Mouse (Mus musculus) midbrain, embryonic 14.5 days (tissue): ENCODE measurements around the gene Dcaf5. TPM values are rescaled to one million over a fixed set of nuclear protein-coding genes. Genes with fewer than 3 reads are reported as not detected.

Experiments used
- ATAC-seq: fragments of 200-750 bp; cut with Nextera tagmentation; 2 replicates; pipeline ENCODE4 v1.8.0; 2017; ENCODE audit warnings: moderate number of reproducible peaks, moderate library complexity; ENCODE audit not compliant: low FRiP score, low TSS enrichment
- DNase-seq: peaks from one replicate; pipeline ENCODE4 v3.0.0-alpha.2; 2015
- H3K27ac ChIP-seq: fragments of 300-500 bp; sonication (generic); replicated peaks from 2 replicates; pipeline ENCODE4 v1.5.1; 2014; ENCODE audit warnings: mild to moderate bottlenecking, low read depth, low read length, moderate library complexity
- H3K27me3 ChIP-seq: fragments of 300-500 bp; sonication (generic); 2 replicates; pipeline ENCODE4 v1.6.1; 2014; ENCODE audit warnings: low read length, control low read depth, mixed read lengths; ENCODE audit not compliant: control insufficient read depth, insufficient read depth
- H3K36me3 ChIP-seq: fragments of 300-500 bp; sonication (generic); 2 replicates; pipeline ENCODE4 v1.6.1; 2014; ENCODE audit warnings: low read length, control low read depth; ENCODE audit not compliant: control insufficient read depth, insufficient read depth
- H3K4me1 ChIP-seq: fragments of 300-500 bp; sonication (generic); 2 replicates; pipeline ENCODE4 v1.6.1; 2014; ENCODE audit warnings: mild to moderate bottlenecking, antibody characterized with exemption, low read length, control low read depth; ENCODE audit not compliant: control insufficient read depth, insufficient read depth
- H3K4me2 ChIP-seq: fragments of 300-500 bp; sonication (generic); 2 replicates; pipeline ENCODE4 v1.6.1; 2014; ENCODE audit warnings: mild to moderate bottlenecking, low read length, moderate library complexity
- H3K4me3 ChIP-seq: fragments of 300-500 bp; sonication (generic); replicated peaks from 2 replicates; pipeline ENCODE4 v1.5.1; 2014; ENCODE audit warnings: low read depth, low read length
- H3K9ac ChIP-seq: fragments of 300-500 bp; sonication (generic); replicated peaks from 2 replicates; pipeline ENCODE4 v1.6.1; 2014; ENCODE audit warnings: mild to moderate bottlenecking, low read length, moderate library complexity
- H3K9me3 ChIP-seq: fragments of 300-500 bp; sonication (generic); 2 replicates; pipeline ENCODE4 v1.6.1; 2016; ENCODE audit warnings: low read length, control low read depth, mixed read lengths; ENCODE audit not compliant: control insufficient read depth
- WGBS: fragments of 180-500 bp; shearing (Covaris S2); extraction: QIAGEN DNeasy Blood & Tissue Kit; methylation state at CpG from one replicate; pipeline ENCODE4 v1.1.7; 2014; 5-methylcytosine and 5-hydroxymethylcytosine counted together
- polyA plus RNA-seq: library from polyadenylated mRNA; unstranded; fragments of >200 nt; fragmentation: Nextera tagmentation; extraction: Ambion mirVana; gene quantifications from 2 replicates; pipeline ENCODE4 v1.2.1, GENCODE M21; 2014

The Dcaf5 gene
- polyA plus RNA-seq, 1 experiment from 2014 or later = 29.9 TPM

DNA sequence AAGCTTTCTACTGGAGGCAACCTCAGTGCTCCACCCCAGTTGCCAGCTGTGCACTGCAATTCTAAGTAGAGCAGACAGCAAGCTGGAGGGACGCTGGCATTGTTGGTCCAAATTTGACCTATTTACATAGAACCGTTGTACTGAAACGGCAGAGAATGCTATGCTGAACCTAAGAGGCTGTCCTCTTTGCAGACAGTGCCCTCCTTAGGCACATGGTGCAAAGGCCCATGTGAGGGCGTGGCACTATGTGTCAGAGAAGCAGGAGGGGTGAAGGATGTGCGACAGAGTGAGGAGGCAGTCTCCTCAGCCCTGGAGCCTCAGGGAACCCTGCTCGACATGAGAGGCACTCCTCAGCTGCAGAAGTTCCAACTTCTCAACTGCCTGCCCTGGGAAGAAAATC is 40.0 kb downstream of the Dcaf5 start:
- Histone ChIP-seq H3K9ac (no peak overlapping the region), H3K4me1 (no peaks in the 10 kb centered on the region), H3K27ac (no peak overlapping the region), H3K4me3 (no peak overlapping the region), H3K27me3 (no peaks in the 10 kb centered on the region), H3K4me2 (no peak overlapping the region), H3K9me3 (no peaks in the 10 kb centered on the region), H3K36me3 (peaks cover 55% of the 10 kb centered on the region)
- no peak for DNase-seq
- WGBS = 74% methylated on average over 6 of the region's 6 CpGs
- no peak for ATAC-seq

GRCm38 (mm10) chr12:80395270-80395669 is 41.1 kb downstream of the Dcaf5 start:
- 92% methylated on average over 4 of the region's 4 CpGs for whole genome bisulfite sequencing
- peaks cover 61% of the 10 kb centered on the region for H3K36me3 ChIP-seq

DNA sequence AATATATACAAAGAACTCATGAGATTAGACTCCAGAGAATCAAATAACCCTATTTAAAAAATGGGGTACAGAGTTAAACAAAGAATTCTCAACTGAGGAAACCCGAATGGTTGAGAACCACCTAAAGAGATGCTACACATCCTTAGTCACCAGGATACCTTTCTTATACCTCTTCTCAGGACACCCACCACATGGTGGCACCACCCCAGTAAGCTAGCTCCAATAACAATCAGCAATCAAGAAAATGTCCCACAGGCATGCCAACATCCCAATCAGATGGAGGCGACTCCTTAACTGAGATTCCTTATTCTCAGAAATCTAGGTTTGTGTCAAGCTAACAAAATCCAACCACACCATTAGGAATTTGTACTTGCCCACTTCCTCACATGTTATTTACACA is 42.4 kb downstream of the Dcaf5 start:
- no peak overlapping the region for H3K4me3 ChIP-seq
- no peaks in the 10 kb centered on the region for H3K4me1 ChIP-seq
- H3K36me3 ChIP-seq = peaks cover 68% of the 10 kb centered on the region
- no peak overlapping the region for H3K4me2 ChIP-seq
- no peak overlapping the region for H3K9ac ChIP-seq
- DNase-seq = no peak
- H3K27me3 ChIP-seq = no peaks in the 10 kb centered on the region
- H3K27ac ChIP-seq = no peak overlapping the region
- 98% methylated on average over 2 of the region's 2 CpGs for WGBS
- no peak for ATAC-seq
- no peaks in the 10 kb centered on the region for H3K9me3 ChIP-seq

More at GRCm38 (mm10) chr12:80395270-80395669, 41.1 kb downstream of the Dcaf5 start:
- no peaks in the 10 kb centered on the region for H3K9me3 ChIP-seq
- H3K4me1 ChIP-seq = no peaks in the 10 kb centered on the region
- H3K4me3 ChIP-seq = no peak overlapping the region
- no peak overlapping the region for H3K27ac ChIP-seq
- no peak for DNase-seq
- ATAC-seq = no peak
- H3K9ac ChIP-seq = no peak overlapping the region
- H3K4me2 ChIP-seq = no peak overlapping the region
- H3K27me3 ChIP-seq = no peaks in the 10 kb centered on the region

DNA sequence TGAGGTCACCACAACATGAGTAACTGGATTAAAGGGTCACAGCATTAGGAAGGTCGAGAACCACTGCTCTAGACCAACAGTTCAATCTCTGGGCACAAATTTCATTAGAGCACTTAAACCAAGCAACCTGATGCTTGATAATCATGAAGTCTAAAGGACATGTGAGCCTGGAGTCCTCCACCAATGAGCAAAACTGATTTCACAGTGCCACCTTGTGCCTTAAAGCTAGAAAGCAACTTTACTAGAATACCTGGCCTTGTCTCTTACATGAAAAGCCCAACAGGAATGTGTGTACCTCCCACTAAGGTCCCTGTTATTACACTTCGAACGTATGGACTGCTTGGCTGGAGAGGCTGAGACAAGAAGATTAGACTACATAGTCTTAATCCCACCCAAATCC is 47.0 kb downstream of the Dcaf5 start:
- peak; percentile 69 for DNase-seq

DNA sequence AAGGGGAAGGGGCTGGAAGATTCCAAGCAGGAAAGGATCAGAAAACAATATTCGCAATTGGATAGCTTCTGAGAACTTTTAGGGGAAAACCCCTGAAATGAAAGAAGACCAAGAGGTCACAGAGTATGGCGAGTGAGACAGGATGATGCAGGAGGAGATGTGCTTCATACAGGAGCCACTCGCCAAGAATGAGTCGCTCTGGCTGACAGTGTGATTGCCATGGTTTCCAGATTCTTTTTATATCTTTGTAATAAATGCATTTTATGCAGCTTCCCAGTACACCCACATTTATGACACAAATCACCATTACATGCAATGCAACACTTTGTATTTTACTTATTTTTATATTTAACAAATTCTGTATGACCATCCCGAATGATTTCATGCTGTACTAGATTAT is 49.1 kb downstream of the Dcaf5 start:
- Histone ChIP-seq H3K4me2 (no peak overlapping the region), H3K4me3 (no peak overlapping the region), H3K36me3 (peaks cover 29% of the 10 kb centered on the region), H3K4me1 (no peaks in the 10 kb centered on the region), H3K9me3 (no peaks in the 10 kb centered on the region), H3K27me3 (no peaks in the 10 kb centered on the region), H3K9ac (no peak overlapping the region), H3K27ac (no peak overlapping the region)
- no peak for DNase-seq
- 94% methylated on average over 5 of the region's 5 CpGs for WGBS
- no peak for ATAC-seq

More for the DNA sequence above, 47.0 kb downstream of the Dcaf5 start:
- no peaks in the 10 kb centered on the region for H3K27me3 ChIP-seq
- peaks cover 34% of the 10 kb centered on the region for H3K36me3 ChIP-seq
- 70% methylated on average over 3 of the region's 3 CpGs for WGBS
- H3K4me1 ChIP-seq = no peaks in the 10 kb centered on the region
- H3K9ac ChIP-seq = no peak overlapping the region
- H3K27ac ChIP-seq = no peak overlapping the region
- H3K4me3 ChIP-seq = no peak overlapping the region
- H3K4me2 ChIP-seq = no peak overlapping the region
- no peak for ATAC-seq
- no peaks in the 10 kb centered on the region for H3K9me3 ChIP-seq

- H3K4me1 ChIP-seq = no peaks in the 10 kb centered on the region
- 86% methylated on average over 1 of the region's 1 CpGs for WGBS
- H3K9ac ChIP-seq = no peak overlapping the region
- H3K27me3 ChIP-seq = no peaks in the 10 kb centered on the region
- H3K4me3 ChIP-seq = no peak overlapping the region
- no peak overlapping the region for H3K27ac ChIP-seq
- ATAC-seq (no peak), DNase-seq (no peak)
- no peak overlapping the region for H3K4me2 ChIP-seq
- no peaks in the 10 kb centered on the region for H3K9me3 ChIP-seq
- H3K36me3 ChIP-seq = peaks cover 15% of the 10 kb centered on the region
Measured at GRCm38 (mm10) chr12:80385361-80385760, 51.0 kb downstream of the Dcaf5 start.

GRCm38 (mm10) chr12:80383478-80383877 is 52.9 kb downstream of the Dcaf5 start:
- Histone ChIP-seq H3K9ac (no peak overlapping the region), H3K27ac (no peak overlapping the region), H3K4me1 (no peaks in the 10 kb centered on the region), H3K4me2 (no peak overlapping the region), H3K27me3 (no peaks in the 10 kb centered on the region), H3K36me3 (peaks cover 9% of the 10 kb centered on the region), H3K4me3 (no peak overlapping the region), H3K9me3 (no peaks in the 10 kb centered on the region)
- WGBS = 89% methylated on average over 8 of the region's 8 CpGs
- ATAC-seq (no peak), DNase-seq (no peak)

GRCm38 (mm10) chr12:80382794-80383193 is 53.6 kb downstream of the Dcaf5 start:
- Histone ChIP-seq H3K9me3 (no peaks in the 10 kb centered on the region), H3K36me3 (peaks cover 10% of the 10 kb centered on the region), H3K27ac (no peak overlapping the region), H3K4me2 (no peak overlapping the region), H3K9ac (no peak overlapping the region), H3K4me3 (no peak overlapping the region), H3K4me1 (no peaks in the 10 kb centered on the region), H3K27me3 (no peaks in the 10 kb centered on the region)
- ATAC-seq (no peak), DNase-seq (no peak)
- WGBS = 94% methylated on average over 2 of the region's 2 CpGs

DNA sequence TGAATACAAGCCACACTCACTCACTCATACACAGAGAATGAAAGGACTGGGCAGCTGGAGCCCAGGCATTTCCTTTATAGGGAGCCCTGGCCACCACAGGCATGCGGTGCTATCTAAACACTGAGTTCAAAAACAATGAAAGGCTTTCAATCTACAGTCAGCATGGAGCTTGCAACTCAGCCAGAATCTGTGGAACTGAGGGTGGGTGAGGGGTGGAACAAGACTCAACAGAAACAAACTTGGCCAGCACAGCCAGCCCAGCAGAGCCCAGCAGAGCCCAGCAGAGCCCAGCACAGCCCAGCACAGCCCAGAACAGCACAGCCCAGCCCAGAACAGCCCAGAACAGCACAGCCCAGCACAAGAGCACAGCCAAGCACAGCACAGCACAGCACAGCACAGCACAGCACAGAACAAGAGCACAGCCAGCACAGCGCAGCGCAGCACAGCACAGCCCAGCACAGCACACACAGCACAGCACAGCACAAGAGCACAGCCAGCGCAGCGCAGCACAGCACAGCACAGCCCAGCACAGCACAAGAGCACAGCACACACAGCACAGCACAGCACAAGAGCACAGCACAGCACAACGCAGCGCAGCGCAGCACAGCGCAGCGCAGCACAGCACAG is 56.5 kb downstream of the Dcaf5 start:
- H3K27me3 ChIP-seq = no peaks in the 10 kb centered on the region
- no peak overlapping the region for H3K4me3 ChIP-seq
- H3K36me3 ChIP-seq = peaks cover 26% of the 10 kb centered on the region
- no peak overlapping the region for H3K27ac ChIP-seq
- no peak overlapping the region for H3K4me2 ChIP-seq
- no peaks in the 10 kb centered on the region for H3K9me3 ChIP-seq
- 91% methylated on average over 10 of the region's 10 CpGs for WGBS
- no peaks in the 10 kb centered on the region for H3K4me1 ChIP-seq
- DNase-seq (peak; percentile 57), ATAC-seq (no peak)
- H3K9ac ChIP-seq = no peak overlapping the region
